Mouse (Mus musculus) megakaryocyte progenitor cell, adult 5-6 weeks (primary cell): ENCODE data around the gene Herc6. TPM values are rescaled to one million over a fixed set of nuclear protein-coding genes. Genes with fewer than 3 reads are reported as not detected.
A peak's percentile ranks its signal among the peaks of the same experiment; 100 is the strongest.

Experiments used
- ATAC-seq: replicated peaks from 2 replicates; pipeline ENCODE4 v1.8.0; 2016; ENCODE audit warnings: mild to moderate bottlenecking, moderate TSS enrichment, inconsistent platforms; ENCODE audit not compliant: poor library complexity
- total RNA-seq, 2 experiments: library from RNA; stranded (forward) in 1 of 2; stranded (reverse) in 1 of 2; fragments of 157-497, 149-512 nt in 1 of 2; fragments of 200-1000 nt in 1 of 2; gene quantifications; 2 replicates each; pipeline versions ENCODE4 v1.2.3 to v1.2.4; 2015 to 2017

Gene Herc6
- total RNA-seq, 2 experiments from 2014 or later: 14.9 to 16.6 TPM

DNA sequence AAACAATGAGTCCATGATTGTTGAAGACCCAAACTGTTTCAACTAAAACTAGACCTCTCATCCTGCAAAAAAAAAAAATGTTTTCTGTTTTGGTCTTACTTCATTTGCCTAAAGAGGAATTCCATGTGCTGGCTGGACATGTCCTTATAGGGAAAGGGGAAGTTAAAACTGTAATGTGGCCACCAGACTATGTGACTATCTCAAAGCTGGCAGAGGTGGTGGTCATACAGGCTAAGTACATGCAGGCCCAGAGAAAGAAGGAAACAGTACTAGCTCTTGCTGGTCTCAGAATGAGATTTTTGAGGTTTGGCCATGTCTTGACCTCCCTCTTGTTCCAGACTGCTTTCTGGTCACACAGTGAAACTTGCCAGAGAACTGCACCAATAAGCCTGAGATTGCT, 9.2 kb upstream of the Herc6 start:
- ATAC-seq: peak; percentile 55

DNA sequence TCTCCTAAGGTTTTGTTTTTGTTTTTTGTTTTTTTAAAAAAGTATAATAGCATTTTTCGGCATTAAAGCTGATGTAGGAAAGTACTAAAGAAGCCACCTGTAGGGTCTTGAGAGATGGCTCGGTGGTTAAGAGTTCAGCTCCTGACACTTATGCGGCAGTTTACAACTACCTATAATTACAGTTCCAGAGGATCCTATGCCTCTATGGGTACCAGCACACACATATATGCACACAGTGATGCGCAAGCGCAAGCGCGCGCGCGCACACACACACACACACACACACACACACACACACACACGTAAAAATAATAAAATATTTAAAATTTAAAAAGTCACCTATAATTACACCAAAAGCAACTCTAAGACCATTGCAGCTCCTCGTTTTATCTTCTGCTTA, 795 bp downstream of the Herc6 start:
- ATAC-seq: peak; percentile 21; the same call in 1 of the 2 replicates

DNA sequence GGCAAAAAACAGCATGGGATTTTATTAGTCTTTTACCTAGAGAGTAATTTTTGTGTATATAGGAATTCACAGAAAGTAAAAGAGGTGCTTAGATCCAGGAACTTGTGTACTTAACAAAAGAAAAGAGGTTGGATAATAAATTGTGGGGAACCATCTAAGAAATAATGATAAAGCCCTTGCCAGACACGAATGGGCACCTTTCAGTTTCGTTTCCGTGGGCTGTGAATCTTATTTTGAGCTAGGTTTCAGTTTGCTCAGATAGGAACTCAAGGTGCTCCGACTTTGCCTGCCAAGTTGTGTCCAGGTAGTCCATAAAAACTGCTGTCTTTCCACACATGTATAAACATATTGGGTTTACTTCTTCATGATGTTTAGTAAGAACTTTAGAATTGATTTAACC, 1.6 kb downstream of the Herc6 start:
- peak; percentile 38 for ATAC-seq

DNA sequence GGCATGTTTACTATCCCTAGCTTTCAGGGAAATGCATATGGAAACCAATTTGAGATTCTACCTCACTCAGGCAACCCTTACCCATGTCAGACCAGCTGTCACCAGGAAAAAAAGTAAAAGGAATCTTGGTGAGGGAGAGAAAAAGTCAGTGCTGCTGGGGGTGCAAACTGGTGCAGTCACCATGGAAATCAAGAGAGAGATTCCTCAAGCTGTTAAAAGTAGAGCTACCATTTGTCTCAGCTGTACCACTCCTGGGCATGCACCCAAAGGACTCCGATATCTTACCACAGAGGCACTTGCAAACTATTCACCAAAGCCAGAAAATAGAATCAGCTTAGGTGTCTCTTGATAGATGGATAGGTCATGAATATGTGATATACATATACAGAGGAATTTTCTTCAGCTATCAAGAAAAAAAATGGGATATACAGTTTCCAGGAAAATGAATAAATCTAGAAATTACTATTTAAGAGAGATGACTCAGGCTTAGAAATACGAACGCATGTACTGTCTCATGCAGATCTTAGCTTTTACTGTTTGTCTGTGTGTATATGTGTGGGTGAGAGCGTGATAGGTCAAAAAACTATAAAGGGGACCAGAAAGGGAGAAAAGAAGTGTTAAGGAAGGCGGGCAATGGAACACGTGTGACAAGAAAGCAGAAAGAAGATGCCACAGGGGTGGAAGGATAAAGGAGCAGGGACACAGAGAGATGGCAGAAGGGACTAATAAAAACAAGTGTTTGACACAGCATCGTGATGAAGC, 24.9 kb downstream of the Herc6 start:
- no peak for ATAC-seq

DNA sequence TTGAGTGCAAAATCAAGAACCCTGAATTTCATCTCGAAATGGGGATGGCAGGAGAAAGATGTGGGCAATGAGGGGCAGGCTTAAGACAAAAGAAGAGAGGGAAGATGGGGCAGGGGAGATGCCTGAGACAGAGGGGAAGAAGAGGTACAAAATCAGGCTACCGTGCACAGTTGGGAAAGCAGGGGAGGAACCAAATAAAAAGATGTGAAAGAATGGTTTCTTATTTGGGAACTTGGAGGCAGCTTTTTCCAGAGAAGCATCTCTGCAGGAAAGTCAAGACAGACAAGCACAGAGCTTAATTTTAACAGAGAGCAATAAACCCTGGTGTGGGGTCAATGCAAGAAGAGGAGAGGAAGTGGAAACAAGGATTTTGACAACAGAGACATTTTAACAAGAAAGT, 27.2 kb downstream of the Herc6 start:
- ATAC-seq: no peak

DNA sequence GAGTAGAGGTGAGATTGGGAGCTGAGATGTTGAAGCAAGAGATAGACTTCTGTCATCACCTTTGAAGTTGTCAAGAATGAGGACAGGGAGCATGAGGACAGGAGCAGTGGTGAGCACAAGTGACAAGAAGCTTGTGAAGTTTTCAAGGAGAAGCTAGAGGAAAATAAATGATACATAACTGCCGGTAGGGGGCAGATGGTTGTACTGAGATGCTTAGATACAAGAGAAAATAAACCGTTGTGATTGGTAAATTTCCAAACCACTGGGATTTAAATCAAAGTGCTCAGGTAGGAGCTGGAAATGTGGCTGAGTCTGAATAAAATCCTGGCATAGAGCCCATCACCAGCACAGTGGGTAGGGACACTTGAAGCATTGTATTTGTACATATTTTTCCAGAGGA, 28.8 kb downstream of the Herc6 start:
- ATAC-seq: peak; percentile 68

DNA sequence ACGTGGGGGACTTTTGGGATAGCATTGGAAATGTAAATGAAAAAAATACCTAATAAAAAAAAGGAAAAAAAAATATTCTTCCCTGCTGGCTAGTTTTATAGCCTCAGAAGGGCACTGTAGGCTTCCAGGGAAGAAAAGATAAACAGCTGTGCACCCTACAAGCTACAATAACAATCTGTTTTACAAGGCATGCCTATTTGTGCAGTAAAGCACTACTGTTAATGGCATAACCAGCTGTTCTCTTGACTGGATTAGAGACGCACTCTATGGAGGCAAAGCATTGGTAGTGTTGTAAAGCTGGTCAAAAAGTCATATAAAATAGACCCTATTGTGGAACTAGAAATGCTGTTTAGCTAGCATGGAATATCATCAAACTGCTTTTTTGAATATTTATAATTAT, 35.0 kb downstream of the Herc6 start:
- ATAC-seq: no peak

DNA sequence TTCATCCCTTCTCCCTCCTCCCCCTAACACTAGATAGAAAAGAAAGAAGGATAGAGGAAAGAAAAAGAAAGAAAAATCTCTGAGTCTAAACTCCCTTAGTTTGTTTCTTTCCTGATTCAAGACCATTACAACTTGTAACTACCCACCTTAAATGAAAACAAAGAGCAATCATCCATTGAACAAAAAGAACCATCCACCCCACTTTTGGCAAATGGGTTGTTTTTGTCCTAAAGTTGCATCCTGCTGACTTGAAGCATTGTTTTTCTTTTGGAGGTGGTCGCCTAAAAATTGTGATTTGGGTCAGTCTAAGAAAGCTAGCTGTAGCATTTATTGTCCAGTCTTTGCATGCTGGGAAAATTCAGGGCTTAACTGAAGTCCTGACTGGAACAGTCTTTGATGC, 58.7 kb downstream of the Herc6 start:
- no peak for ATAC-seq

DNA sequence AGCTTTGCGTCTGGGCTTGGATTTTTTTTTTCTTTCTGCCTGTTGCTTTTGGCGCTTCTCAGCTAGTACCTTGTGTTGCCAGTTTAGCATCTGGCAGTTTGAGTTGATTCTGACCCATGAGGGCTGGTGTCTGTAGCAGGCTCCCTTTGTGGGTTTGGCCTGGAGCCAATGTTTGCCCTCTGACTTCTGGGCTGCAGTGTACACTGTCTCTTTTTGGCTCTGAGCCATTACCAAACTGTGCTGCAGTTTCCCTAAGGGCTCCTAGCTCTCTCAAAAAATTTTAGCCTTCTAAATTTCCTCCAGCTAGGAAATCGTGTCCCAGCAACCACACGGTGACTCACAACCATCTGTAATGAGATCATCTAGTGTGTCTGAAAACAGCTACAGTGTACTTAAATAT, 61.0 kb downstream of the Herc6 start:
- peak; percentile 93 for ATAC-seq

DNA sequence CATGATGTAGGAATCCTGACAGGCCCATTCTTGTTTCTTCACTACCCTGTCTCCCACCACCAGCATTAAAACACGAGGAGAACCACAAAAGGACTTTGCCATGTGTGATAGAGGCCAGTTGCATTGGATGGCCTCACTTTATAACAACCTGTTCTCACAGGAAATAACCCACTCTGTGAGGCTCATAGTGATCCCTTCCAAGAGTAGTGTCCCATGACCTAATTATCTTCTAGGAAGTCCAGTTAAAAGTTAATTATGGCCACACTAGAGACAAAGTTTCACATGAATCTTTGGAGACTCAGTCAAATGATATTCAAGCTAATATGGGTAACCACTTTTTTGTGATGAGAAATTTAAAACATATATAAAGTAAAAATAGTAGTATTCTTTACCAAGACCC, 66.5 kb downstream of the Herc6 start:
- ATAC-seq: no peak

DNA sequence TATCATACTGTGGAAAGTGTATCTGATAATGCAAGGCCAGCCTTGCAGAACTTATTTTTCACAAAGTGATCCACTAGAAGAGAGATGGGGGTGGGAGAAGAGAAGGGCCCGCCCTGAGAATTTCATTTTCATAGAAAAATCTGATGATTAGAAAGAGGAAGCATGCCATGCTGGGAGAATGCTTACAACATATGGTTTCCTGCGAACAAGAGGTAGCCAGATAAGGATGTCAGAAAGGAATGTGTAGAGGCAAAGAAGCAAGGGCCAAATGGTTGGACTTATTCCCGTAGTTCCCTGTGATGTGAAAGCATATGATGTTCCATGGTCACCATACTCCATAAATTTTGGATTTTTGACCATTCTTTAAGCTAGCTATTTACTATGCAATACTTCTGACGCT, 80.5 kb downstream of the Herc6 start:
- peak; percentile 65 for ATAC-seq

DNA sequence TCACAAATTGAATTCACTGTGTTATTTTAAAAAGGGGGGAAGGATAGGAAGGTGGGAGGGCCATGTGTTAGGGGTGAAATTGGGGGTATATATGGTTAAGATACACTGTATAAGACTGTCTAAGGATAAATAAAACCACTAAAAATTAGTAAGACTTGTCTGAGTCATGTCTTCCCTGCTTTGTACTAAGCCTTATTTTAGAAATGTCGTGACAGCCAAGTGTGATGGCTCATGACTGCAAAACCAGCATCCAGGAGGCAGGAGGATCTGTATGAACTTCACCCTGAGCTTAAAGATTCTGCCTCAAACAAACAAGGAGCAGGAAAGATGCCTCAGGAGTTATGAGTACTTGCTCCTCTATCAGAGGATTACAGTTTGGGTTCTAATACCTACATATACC, 103.4 kb downstream of the Herc6 start:
- no peak for ATAC-seq

DNA sequence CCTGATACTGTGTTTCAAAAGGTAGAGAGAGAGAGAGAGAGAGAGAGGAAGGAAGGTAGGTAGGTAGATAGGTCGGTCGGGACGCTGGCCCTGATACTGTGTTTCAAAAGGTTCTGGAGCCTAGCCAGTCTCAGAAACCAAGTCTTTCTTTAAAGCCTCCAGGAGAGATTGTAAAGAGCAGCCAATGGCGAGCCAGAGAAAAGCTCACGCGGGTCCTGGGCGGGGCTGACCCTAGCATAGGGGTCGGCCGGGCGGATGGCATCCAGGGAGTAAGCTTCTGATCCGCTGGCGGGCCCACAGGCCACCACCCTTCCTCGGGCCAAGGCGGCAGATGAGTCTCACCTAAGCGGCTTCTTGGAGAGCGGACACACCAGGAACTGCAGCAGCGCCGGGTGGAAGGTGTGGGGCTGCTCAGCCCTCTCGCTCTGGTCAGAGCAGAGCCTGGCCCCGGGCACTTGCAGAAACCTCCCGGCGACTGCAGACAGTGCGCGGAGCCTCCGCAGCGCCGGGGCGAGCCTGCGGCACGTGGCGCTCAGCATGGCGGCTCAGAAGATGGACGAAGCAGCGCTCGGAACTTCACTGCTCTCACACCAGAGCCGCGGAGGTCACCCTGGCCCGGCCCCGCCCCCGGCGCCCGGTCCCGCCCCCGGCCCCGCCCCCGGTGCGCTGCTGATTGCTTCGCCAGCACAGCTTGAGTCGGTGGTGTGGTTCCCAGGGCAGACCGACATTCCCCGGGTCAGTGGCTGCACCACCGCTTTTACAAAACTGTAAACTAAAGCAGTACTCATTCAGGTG, 110.9 kb downstream of the Herc6 start, which contains the start of gene Pyurf:
TSS of gene Pyurf (minus strand) at position 612 of the 795 bp plus-strand sequence.
- ATAC-seq: peak; percentile 95

DNA sequence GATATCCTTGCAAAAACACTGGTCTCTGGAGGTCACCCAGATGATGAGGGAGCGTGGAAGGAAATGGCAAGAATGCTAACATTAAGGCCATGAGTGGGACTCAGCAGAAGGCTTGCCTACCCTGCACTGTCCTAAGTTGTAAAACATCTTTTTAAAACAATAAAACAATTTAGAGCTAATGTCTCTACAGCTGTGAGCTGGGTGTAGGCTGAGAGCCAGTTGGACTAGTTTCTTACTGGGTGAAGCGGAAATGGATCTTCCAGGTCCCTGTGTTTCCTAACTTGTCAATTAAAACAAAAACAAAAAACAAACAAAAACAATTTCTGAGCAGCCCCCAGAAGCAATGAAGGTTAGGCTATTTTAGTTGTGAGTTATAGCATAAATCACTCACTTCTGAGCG, 112.3 kb downstream of the Herc6 start:
- no peak for ATAC-seq

DNA sequence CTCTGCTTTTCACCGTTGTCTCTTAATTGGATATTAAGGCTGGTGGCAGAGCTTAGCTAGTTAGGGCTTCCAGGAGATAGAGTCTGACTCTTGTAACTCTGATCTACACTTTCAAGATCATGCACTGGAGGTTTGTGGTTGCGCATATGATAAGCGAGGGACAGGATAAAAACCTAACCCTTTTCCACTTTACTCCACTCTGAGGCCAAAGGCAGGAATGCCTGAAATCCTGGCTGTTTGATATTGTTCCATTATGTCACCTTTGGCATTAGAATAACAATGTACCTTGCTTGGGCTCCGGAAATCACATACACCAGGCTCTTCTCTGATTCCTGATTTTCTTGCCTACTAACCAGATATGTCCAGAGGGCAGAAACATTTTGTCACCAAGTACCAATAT, 120.9 kb downstream of the Herc6 start:
- no peak for ATAC-seq

DNA sequence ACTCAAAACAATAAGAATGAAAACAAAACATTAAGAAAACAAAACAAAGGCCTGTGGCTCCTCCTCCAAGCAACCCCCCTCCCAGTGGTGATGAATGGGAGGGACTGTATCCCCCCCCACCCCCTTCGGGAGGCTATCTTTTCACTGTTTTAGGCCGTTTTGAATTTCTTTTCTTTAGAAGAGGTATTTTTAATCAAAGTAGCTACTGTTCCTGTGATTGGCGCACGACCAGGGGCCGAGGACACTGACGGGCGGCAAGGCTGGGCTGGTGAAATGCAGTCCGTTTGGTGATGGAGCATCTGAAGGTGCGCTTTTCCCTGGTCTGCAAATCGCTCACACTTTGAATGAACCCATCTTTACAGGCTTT, 121.6 kb downstream of the Herc6 start, which contains the start of gene Lancl2:
TSS of gene Lancl2 (plus strand) at position 165 of the 367 bp plus-strand sequence.
- peak; percentile 21 for ATAC-seq

DNA sequence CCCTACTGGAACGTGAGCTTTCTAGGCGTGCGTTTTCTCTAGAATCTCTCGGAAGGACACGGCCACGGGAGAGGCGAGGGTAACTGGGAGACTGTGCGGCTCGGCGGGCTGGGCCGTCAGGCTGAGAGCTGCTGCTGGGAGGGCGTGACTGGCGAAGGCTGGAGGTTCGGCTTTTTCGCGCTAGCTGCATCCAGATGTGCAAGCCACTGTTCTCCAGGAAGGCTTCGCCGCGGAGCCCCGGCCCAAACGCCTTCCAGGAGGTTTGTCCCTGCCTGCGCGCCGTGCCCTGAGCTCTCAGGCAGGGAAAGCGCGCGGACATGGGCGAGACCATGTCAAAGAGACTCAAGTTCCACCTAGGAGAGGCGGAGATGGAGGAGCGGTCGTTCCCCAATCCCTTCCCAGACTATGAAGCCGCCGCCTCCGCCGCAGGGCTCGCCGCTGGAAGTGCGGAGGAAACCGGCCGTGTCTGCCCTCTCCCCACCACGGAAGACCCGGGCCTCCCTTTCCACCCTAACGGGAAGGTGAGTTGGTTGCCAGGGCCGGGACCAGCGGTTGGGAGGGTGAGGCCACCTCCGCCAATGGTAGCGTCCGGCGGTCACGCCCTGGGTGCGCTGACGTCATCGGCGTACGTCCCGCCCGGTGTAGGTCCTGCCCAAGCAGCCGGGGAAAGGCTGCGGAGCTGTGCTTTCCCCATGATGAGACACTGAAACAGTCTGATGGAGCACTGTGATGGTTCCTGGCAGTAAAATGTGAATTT, 122.1 kb downstream of the Herc6 start:
- peak; percentile 89 for ATAC-seq

DNA sequence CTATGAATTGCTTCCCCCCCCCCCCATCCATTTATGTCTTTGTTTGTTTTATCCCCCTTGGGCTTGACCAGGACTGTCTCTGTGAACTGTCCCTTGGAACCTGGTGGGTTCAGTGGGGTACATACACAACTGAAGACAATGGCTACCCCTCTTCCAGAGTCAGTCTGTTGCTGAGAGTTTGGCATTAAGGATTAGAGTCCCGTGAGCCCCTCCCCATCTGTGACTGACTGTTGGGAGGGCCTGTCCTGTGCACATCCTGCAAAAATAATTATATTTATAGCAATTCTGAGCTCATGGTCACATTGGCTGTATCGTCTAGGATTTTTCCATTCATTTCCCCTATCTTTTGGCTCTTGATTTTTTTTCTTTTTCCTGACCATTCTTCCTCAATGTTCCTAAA, 122.9 kb downstream of the Herc6 start:
- ATAC-seq: no peak

DNA sequence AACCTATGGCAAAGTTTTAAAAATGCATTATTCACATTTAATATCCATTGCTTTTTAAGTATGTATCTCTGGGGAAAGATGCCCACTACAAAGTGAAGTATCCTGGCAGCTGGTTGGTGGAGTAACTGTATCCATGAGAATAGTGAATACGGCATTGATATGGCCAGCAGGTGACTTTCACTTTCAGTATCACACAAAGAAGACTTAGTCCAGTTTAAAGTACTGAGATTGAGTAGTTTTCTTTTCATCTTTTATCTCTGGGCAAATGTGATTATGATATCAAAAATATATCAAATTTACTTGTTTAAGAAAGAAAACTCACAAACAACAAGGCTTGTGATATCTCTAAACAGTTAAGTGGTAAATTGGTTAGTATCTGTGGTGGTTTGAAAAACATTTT, 125.9 kb downstream of the Herc6 start:
- ATAC-seq: peak; percentile 24; the same call in 1 of the 2 replicates

DNA sequence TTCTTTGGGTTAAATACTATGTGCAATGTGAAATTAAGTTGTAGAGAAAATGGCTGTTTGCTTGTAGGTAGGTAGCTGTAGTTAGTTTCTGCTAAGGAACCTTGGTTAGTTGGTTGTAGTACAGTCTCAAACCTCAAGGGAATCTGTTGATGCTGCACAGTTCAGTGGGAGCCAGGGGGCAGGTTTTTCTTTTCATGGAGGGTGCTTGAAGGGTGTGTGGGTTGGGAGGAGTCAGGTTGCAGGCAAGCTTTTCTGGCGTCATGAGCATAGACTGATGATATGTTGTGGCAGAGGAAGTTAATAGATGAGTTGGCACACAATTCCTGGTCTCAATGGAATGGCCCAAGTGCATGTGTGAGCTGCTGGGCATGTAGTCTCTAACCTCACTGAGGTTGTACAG, 130.9 kb downstream of the Herc6 start:
- peak; percentile 85 for ATAC-seq
